Mouse (Mus musculus) layer of hippocampus, adult 18-20 months (tissue): ENCODE data around the gene Bcs1l. TPM values are rescaled to one million over a fixed set of nuclear protein-coding genes. Genes with fewer than 3 reads are reported as not detected.

Experiments
- microRNA-seq, 2 experiments: library from miRNA; unstranded; fragments of <30 nt; microRNA quantifications; one replicate each; pipeline ENCODE4 v1.2.0; 2021
- total RNA-seq, 2 experiments: library from RNA; stranded (reverse); gene quantifications; 2 replicates each; pipeline ENCODE4 v1.2.3; 2021

Bcs1l gene
- total RNA-seq, 2 experiments from 2014 or later, result 23.7 to 24.3 TPM

Small RNAs within 50 kb of the gene (microRNA-seq; reads per million reads assigned to microRNA genes)
- 0 reads per million in 2 experiments for gene Gm25035

Other genes starting within 250 kb of the Bcs1l start
- 1 to 10 TPM; 1.0 to 1.2 TPM for gene Catip, start 226.2 kb upstream of the Bcs1l start, total RNA-seq
- gene Slc11a1, start 213.1 kb upstream of the Bcs1l start, total RNA-seq, result 1 to 10 TPM; 3.2 to 4.5 TPM
- 10 to 100 TPM; 28.9 to 29.1 TPM for gene Ctdsp1, start 196.8 kb upstream of the Bcs1l start, total RNA-seq
- under 1 TPM; 0.32 to 0.36 TPM for gene Vil1, start 178.9 kb upstream of the Bcs1l start, total RNA-seq
- 10 to 100 TPM; 24.6 to 27.0 TPM for gene Cnot9, start 82.2 kb upstream of the Bcs1l start, total RNA-seq
- 10 to 100 TPM; 19.5 to 22.5 TPM for gene Plcd4, start 45.4 kb upstream of the Bcs1l start, total RNA-seq
- gene Usp37, start 44.0 kb upstream of the Bcs1l start, total RNA-seq, result 10 to 100 TPM; 22.7 to 27.4 TPM
- gene Zfp142, start within 50 bp of the Bcs1l start, total RNA-seq, result 10 to 100 TPM; 30.9 to 32.4 TPM
- 10 to 100 TPM; 57.5 to 66.2 TPM for gene Rnf25, start 13.1 kb downstream of the Bcs1l start, total RNA-seq
- gene Stk36, start 13.2 kb downstream of the Bcs1l start, total RNA-seq, result 1 to 10 TPM; 3.4 to 5.6 TPM
- 10 to 100 TPM; 23.0 to 25.0 TPM for gene Ttll4, start 73.5 kb downstream of the Bcs1l start, total RNA-seq
- gene Cyp27a1, start 125.3 kb downstream of the Bcs1l start, total RNA-seq, result 1 to 10 TPM; 4.8 to 5.2 TPM
- gene Prkag3, start 160.9 kb downstream of the Bcs1l start, total RNA-seq, result under 1 TPM; 0.28 to 0.30 TPM
- under 1 TPM; 0.35 to 0.46 TPM for gene Wnt6, start 183.6 kb downstream of the Bcs1l start, total RNA-seq
- gene Wnt10a, start 203.2 kb downstream of the Bcs1l start, total RNA-seq, result 1 to 10 TPM; 3.4 to 3.7 TPM